Mouse (Mus musculus): Measurements from ENCODE around the gene Gab2. TPM values are rescaled to one million over a fixed set of nuclear protein-coding genes. Genes with fewer than 3 reads are reported as not detected.

The Gab2 gene
- total RNA-seq, 2 experiments from 2014 or later = 14.3 to 15.2 TPM

DNA sequence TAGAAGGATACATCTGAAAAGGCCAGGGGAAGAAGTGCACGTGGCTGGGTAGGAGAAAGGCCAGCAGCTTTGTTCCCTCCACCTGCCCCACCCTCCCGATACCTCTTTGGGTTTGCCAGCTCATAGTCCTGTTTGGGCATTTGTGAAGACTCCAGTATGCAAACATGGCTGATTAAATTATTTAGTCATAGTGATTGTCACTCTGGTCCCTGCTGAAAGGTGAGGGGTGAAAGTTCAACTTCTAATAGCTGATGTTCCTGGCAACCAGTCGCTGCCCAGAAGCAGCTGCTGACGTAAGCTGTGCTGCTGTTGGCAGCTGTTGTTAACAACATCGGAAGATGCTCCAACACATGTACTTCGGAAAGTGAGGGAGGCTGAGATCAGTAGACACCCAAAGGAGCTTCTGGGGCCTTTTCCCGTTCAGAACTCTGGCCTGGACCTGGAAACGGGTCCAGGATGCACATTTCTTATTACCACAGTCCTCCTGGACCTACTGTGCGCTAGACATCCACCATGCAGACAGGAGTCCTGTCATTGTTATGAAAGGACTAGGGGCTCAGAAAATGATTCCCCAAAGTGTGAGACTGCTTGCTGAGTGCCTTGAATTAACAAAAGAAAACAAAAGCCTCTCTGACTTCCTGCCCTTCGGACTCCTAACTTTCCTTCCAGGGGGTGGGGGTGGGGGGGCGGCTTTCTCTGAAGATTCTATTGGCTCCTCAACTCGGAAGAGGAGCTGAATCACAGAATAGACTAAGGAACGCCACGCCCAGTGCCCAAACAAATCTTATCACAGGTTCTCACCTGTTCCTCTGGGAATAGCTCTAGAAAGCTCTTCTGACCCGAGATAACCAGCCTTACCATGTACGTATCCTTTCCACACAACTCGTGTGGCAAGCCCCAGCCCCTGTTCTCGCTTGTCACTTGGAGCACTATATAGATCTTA is 259.8 kb downstream of the Gab2 start:
- no peak for DNase-seq (ENCODE audit: low spot score in 2 of 2)

GRCm38 (mm10) chr7:97342961-97343360 is 261.6 kb downstream of the Gab2 start:
- no peak for DNase-seq (ENCODE audit: low spot score in 2 of 2)

- DNase-seq (ENCODE audit: low spot score in 2 of 2) = no peak
Observed at GRCm38 (mm10) chr7:97344655-97345054, 263.3 kb downstream of the Gab2 start.

GRCm38 (mm10) chr7:97345229-97345871 is 264.0 kb downstream of the Gab2 start:
- peak; percentile 85 to 90 for DNase-seq (ENCODE audit: low spot score in 2 of 2)

DNA sequence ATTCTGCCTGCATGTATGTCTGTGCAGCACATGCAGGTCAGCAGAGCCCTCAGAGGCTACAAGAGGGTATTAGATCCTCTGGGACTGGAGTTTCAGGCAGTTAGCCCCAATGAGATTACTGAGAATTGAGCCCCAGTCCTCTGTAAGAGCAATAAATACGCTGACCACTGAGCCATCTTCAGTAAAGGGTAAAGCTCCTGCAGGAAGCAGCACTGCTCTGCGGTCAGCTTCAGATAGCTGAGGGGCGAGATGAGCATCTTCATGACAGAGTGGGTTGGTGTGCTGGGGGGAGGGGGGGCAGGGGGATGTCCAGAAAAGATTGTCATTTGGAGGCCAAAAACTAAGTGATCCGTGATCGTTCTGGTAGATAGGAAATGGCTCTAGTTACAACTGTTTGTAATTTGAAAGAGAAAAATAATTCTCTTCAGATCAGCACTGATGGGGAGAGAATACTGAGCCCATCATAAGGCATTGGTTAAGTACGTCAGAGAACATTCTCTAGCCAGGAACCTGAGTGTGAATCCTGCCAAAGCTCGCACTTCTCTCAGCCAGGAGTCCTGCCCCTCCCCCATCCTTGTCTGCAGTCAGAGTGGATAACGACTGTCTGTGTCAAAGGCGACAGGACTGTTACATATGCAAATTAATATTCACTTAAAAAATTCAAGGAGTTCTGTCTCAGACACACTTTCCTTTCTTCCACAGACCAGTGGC is 264.9 kb downstream of the Gab2 start:
- no peak for DNase-seq (ENCODE audit: low spot score in 2 of 2)

DNA sequence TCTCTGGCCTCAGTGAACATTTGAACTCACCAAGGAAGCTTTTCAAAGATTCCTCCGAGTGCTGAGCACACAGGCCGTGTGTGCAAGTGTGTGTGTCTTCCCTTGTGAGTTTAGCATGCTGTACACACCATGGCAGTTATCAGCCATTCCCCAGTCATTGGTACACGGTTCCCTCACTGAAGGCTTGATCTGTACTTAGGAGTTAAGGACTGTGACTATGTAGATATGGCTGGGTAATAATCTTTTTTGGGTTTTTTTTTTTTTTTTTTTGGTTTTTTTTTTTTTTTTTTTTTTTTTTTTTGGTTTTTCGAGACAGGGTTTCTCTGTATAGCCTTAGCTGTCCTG is 265.4 kb downstream of the Gab2 start:
- DNase-seq (ENCODE audit: low spot score in 2 of 2) = no peak

DNA sequence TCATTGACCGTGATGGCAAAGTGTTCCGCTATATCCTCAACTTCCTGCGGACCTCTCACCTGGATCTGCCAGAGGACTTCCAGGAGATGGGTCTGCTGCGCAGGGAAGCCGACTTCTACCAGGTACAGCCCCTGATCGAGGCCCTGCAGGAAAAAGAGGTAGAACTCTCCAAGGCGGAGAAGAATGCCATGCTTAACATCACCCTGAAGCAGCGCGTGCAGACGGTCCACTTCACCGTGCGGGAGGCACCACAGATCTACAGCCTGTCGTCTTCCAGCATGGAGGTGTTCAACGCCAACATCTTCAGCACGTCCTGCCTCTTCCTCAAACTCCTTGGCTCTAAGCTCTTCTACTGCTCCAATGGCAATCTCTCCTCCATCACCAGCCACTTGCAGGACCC is 266.1 kb downstream of the Gab2 start:
- no peak for DNase-seq (ENCODE audit: low spot score in 2 of 2)

DNA sequence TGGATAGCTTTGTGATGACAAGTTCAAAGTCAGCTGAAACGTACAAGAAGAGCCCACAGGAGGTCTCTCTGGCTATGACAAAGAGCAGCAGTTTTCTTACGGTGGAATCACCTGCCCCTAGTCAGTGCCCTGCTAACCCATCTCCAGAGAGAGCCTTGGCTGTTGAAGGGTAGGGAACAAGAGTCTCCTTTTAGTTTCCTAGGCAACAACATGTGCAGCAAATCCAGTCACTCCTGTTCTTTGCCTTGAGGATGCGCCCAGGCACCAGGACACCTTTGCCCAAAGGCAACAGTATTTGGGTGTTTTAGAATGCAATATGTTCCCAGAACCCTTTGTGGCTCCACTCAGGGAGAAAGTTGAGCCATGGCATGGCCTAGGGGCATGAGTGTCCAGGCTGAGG is 266.9 kb downstream of the Gab2 start:
- DNase-seq (ENCODE audit: low spot score in 2 of 2) = no peak

DNA sequence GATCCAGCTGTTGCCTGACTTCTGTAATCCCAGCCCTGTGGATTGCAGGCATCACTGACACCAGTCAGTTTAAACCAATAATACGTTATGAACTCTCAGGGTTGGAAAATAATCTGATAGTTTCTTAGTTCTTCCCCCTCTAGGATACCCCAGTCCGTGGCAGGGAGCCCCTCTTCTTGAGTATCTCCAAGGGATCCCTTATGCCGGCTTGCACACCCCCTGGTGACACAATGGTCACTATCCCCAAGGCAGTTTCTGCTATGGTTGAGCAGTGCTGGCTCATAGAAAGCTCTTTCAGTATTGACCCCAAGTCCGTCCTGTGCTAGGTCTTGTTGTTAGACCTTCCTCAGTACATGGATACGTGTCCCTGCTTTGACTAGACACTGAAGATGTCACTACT is 267.4 kb downstream of the Gab2 start:
- DNase-seq (ENCODE audit: low spot score in 2 of 2) = no peak

GRCm38 (mm10) chr7:97349438-97349837 is 268.1 kb downstream of the Gab2 start:
- DNase-seq (ENCODE audit: low spot score in 2 of 2) = no peak

DNA sequence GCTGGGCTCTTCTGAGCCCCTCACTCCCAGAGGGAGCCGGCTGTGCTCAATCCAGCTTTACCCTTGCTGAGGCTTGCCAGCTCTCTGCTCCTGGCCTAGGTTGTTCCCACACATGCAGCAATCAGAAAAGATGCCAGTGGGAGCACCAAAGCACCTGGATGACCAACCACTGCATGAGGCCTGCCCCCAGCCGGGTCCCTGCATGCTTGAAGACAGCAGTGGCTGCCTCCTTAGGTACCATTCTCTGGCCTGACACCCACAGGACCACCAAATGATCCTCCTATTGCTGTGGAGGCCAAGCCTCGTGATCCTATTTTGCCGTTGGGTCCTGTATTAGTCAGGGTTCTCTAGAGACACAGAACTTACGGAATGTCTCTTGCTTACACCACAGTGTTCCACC is 269.5 kb downstream of the Gab2 start:
- no peak for DNase-seq (ENCODE audit: low spot score in 2 of 2)

DNA sequence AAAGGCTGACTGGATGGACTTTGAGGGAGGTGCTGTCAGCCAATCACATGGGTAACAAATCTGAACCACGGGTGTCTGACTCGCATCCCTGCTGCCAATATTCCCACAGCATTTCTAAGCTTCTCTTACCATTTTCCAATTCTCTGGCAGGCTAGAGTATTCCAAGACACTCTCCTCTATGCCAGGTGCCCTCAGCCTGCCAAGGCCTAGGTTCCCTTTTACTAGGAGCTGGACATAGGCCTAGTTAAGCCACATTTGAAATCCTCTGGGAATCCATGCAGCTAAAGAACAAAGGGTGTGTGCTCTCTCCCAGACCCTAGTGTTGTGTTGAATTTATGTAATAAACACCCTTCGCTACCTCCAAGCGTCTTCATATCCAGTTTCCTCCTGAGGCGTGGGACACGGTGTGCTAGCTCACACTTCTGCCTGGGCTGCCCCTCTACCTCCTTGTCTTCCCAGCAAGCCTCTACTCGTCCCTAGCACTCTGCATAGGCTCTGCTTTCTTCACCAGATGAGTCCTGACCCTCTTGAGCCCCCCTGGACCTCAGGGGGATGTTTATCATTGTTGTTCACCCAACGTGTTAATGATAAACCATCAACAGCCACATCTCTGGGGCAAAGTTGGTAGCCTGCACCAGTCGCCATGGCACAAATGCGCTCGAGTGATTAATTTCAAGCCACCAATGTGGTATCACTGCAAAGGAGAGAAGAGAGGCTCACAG is 270.6 kb downstream of the Gab2 start:
- DNase-seq (ENCODE audit: low spot score in 2 of 2) = no peak

DNA sequence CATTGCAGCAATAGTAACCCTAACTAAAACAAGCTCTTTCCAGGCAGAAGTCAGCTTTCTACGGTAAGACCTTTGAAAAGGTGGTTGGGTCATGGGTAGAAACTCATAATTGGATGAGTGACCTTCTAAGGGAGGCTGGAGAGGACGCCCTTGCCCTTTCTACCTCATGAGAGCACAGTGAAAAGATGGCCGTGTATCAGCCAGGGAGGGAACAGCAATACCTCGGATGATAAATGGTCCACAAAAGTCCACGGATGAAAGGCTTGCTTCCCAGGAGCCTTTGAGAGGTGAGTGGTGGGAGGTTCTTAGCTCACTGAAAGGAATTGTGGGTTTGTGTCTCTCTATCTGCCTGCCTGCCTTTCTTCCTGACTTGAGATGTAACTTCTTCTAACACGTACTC is 272.0 kb downstream of the Gab2 start:
- no peak for DNase-seq (ENCODE audit: low spot score in 2 of 2)

DNA sequence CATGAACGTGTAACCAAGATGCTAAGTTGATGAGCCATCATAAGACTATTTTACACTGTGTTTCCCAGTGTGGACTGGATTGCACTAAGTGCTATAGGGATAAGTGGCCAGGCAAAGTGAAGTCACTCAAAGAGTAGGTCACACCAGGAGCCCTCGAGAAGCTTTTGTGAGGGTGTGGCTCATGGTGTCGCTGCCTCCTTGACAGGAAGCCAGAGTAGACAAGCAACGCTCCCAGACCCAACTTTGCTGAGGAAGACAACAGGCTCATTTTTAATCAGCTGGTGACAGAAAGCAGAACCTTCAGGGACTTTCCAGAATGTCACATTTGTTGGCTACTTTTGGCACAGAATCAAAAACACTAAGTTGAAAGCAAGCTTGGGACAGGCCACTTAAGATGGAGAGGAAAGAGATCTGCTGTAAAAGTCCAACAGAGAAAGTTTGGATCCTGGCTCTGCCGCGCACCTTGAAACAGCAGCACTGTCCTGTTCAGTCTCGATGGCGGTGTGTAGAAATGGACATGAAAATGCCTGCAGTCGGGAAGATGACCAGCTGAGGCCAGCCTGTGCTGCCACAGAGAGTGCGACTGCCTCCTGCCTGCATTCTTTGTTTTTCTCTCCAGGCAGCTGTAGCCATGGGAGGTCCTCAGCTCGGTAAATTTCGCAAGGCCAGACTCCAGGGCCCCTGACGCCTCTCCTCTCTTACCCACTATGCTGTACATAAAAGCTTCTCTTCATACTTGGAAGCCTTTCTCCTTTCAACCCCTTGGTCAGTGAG is 273.9 kb downstream of the Gab2 start:
- DNase-seq (ENCODE audit: low spot score in 2 of 2) = no peak

DNA sequence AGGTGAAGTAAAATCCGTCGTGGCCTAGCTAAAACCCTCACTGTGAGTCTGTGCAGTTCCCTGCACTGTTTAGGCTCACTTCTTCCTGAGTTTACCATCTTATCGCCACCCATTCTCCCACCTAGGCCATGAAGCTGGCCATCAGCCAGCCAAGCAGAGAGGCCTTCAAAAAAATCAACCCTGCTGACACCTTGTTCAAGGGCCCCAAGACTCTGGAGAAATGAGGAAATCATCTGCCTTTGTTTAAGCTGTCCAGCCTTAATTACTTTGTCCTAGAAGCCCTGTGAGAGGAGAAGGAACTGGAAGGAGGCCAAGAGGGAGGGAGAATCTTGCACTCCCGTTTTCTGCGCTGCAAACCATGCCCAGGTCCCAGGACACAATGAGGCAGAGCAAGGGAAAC is 274.9 kb downstream of the Gab2 start:
- DNase-seq (ENCODE audit: low spot score in 2 of 2) = no peak

DNA sequence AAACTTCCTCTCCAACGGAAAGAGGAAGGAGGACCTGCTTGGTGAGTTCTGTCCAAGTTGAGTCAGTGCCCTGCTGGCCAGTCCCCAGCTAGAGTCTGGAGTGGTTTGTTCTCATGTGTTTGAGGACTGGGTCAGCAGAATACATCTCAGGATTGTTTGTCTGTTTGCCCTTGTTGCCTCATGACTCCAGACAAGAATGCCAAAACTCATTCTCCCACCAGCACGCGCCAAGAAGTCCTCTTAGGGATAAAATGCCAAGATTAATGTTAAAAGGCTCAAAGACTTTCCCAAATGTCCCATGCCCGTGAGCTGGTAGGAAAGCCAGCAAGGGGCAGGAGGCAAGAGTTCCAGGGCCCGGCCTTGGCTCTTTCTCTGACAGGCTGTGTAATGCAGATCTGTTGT is 275.5 kb downstream of the Gab2 start:
- DNase-seq (ENCODE audit: low spot score in 2 of 2) = no peak

- DNase-seq (ENCODE audit: low spot score in 2 of 2) = no peak
Observed at GRCm38 (mm10) chr7:97357840-97358239, 276.5 kb downstream of the Gab2 start.

DNA sequence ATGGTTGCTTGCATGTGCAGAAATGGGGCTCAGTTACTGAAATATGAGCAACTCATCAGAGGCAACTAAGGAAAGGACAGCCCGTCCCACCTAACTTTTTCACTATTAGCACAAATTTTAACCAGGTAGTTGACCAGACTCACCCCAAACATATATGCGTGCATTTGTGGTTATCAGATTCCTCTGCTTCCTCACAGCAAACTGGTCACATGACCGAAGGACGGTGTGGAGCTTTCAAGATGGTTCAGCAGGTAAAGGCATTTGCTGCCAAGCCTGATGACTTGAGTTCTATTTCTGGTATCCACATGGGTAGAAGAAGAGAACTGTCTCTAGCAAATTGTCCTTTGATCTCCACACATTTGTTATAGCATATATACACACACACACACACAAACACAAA is 277.0 kb downstream of the Gab2 start:
- DNase-seq (ENCODE audit: low spot score in 2 of 2) = no peak

Measured in left cerebral cortex, adult 18-20 months (tissue).